In the genomic region with DNA sequence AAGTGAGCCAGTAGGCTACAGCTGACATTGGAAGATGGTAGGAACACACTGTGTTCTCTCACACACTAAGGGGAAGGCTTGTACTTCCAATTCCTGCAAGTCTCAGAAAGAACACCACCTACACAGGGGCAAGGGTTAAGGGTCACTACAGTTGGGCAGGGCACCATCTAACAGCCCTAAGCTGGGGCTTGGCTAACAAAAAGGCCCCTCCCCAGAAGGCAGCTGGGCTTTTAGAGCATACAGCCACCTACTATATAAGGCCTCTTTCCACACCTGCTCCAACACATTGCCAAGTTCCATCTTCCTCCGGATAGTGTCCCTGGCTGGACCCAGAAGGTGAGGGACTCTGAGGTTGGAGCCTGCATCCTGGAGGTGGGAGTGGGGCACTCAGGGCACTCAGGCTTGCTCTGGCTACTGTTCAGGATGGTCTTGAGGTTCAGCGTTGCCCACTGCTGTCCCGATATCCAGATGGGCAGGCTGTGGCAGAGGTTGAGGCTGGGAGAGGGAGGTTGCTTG, we compare ENCODE assay signal across 31 mouse cellular contexts. TPM values are rescaled to one million over a fixed set of nuclear protein-coding genes. Genes with fewer than 3 reads are reported as not detected.
DNase-seq lines count a peak whose midpoint lies in the region; ATAC-seq and TF ChIP-seq lines count a peak whose summit lies in the region.
"Had no signal": no experiment of that assay in that cellular context is flagged by ENCODE, and none has a peak within 500 bp of the region (broad histone marks: within the 10 kb centered on the region; RNA-seq: fewer than 3 reads in every experiment).

A gene (plus strand): TSS at position 281 of the 516 bp plus-strand sequence.

- H3K9ac ChIP-seq in intestine, embryonic 16.5 days (ENCODE audit: low read depth, low read length): peak within 1 kb of the TSS; percentile 61
- H3K9ac ChIP-seq in stomach, embryonic 14.5 days (replicated peaks; ENCODE audit: low read depth, low read length): no peak within 1 kb of the TSS
- H3K9ac ChIP-seq: embryonic facial prominence, embryonic 13.5 days; heart, embryonic 15.5 days; hindbrain, embryonic 13.5 days; liver, embryonic 13.5 days; lung, embryonic 15.5 days; neural tube, embryonic 13.5 days had no signal

- H3K4me2 ChIP-seq in intestine, embryonic 16.5 days (ENCODE audit: low read depth, low read length): peak within 1 kb of the TSS; percentile 43
- no peak within 1 kb of the TSS for H3K4me2 ChIP-seq in stomach, embryonic 14.5 days (replicated peaks; ENCODE audit: low read depth, low read length)
- H3K4me2 ChIP-seq: embryonic facial prominence, embryonic 13.5 days; heart, embryonic 15.5 days; hindbrain, embryonic 13.5 days; liver, embryonic 13.5 days; lung, embryonic 15.5 days; neural tube, embryonic 13.5 days had no signal

- 96% methylated on average over 3 of the region's 3 CpGs for WGBS in thymus, adult 2 months
- WGBS in intestine, embryonic 16.5 days: 72% methylated on average over 3 of the region's 3 CpGs
- WGBS in stomach, embryonic 14.5 days: 84% methylated on average over 3 of the region's 3 CpGs

- TF ChIP-seq POLR2A in thymus, adult 2 months (IDR thresholded peaks at IDR 0.05; ENCODE audit: control insufficient read depth, extremely low read depth, insufficient read depth, low read length, poor library complexity): no peak

- no peaks in the 10 kb centered on the region for H3K4me1 ChIP-seq in thymus, adult 2 months (replicated peaks; ENCODE audit: control insufficient read depth, insufficient read depth, low read length)
- H3K4me1 ChIP-seq in intestine, embryonic 16.5 days (ENCODE audit: control insufficient read depth, insufficient read depth, low read length): peaks cover 7% of the 10 kb centered on the region
- no peaks in the 10 kb centered on the region for H3K4me1 ChIP-seq in stomach, embryonic 14.5 days (ENCODE audit: control insufficient read depth, insufficient read depth, low read length)
- H3K4me1 ChIP-seq: embryonic facial prominence, embryonic 13.5 days; heart, embryonic 15.5 days; hindbrain, embryonic 13.5 days; lung, embryonic 15.5 days; midbrain, embryonic 10.5 days; neural tube, embryonic 13.5 days had no signal

- no peak within 1 kb of the TSS for H3K27ac ChIP-seq in thymus, adult 2 months (ENCODE audit: control insufficient read depth, insufficient read depth, low read length)
- peak within 1 kb of the TSS; percentile 79 for H3K27ac ChIP-seq in intestine, embryonic 16.5 days (ENCODE audit: low read length)
- H3K27ac ChIP-seq in stomach, embryonic 14.5 days (ENCODE audit: low read length): no peak within 1 kb of the TSS
- H3K27ac ChIP-seq: embryonic facial prominence, embryonic 13.5 days; heart, embryonic 15.5 days; hindbrain, embryonic 13.5 days; liver, embryonic 13.5 days; lung, embryonic 15.5 days; midbrain, embryonic 10.5 days; neural tube, embryonic 13.5 days had no signal

- H3K36me3 ChIP-seq in thymus, adult 2 months (ENCODE audit: control insufficient read depth, insufficient read depth, low read length): no peaks in the 10 kb centered on the region
- no peaks in the 10 kb centered on the region for H3K36me3 ChIP-seq in intestine, embryonic 16.5 days (ENCODE audit: control insufficient read depth, insufficient read depth, low read length)
- no peaks in the 10 kb centered on the region for H3K36me3 ChIP-seq in stomach, embryonic 14.5 days (ENCODE audit: control insufficient read depth, insufficient read depth, low read length)
- H3K36me3 ChIP-seq: embryonic facial prominence, embryonic 13.5 days; heart, embryonic 15.5 days; hindbrain, embryonic 13.5 days; liver, embryonic 13.5 days; lung, embryonic 15.5 days; midbrain, embryonic 10.5 days; neural tube, embryonic 13.5 days had no signal

- H3K4me3 ChIP-seq in thymus, adult 2 months (ENCODE audit: control insufficient read depth, insufficient read depth, low read length): no peak within 1 kb of the TSS
- peak within 1 kb of the TSS; percentile 47 for H3K4me3 ChIP-seq in intestine, embryonic 16.5 days (ENCODE audit: low read length)
- H3K4me3 ChIP-seq in stomach, embryonic 14.5 days (ENCODE audit: low read depth, low read length): no peak within 1 kb of the TSS
- H3K4me3 ChIP-seq: embryonic facial prominence, embryonic 13.5 days; erythroblast, embryonic 14.5 days; heart, embryonic 15.5 days; hindbrain, embryonic 13.5 days; liver, embryonic 13.5 days; lung, embryonic 15.5 days; midbrain, embryonic 10.5 days; myocyte; neural tube, embryonic 13.5 days had no signal

- H3K27me3 ChIP-seq in thymus, adult 2 months (ENCODE audit: control insufficient read depth, insufficient read depth, low read length): no peaks in the 10 kb centered on the region
- no peaks in the 10 kb centered on the region for H3K27me3 ChIP-seq in intestine, embryonic 16.5 days (replicated peaks; ENCODE audit: control insufficient read depth, insufficient read depth, low read length)
- H3K27me3 ChIP-seq in stomach, embryonic 14.5 days (ENCODE audit: control insufficient read depth, insufficient read depth, low read length): no peaks in the 10 kb centered on the region
- H3K27me3 ChIP-seq: embryonic facial prominence, embryonic 13.5 days; heart, embryonic 15.5 days; hindbrain, embryonic 13.5 days; lung, embryonic 15.5 days; neural tube, embryonic 13.5 days had no signal

- no peak for DNase-seq in thymus, adult 2 months
- no peak for DNase-seq in thymus, postnatal 4 days
- DNase-seq in adrenal gland, postnatal 10 days: no peak
- no peak for DNase-seq in left cerebral cortex, adult 8-10 months (ENCODE audit: low spot score in 2 of 2)
- no peak for DNase-seq in adipocyte (ENCODE audit: low spot score)
- DNase-seq: adrenal gland, adult 8-10 months; cerebellum, adult 8-10 months; cerebellum, postnatal 36 days; embryo, embryonic 11 days; gastrocnemius, postnatal 25 days; heart, postnatal 36 days; kidney, postnatal 25 days; liver, embryonic 13.5 days; retina, postnatal 1 day; right cerebral cortex, postnatal 4 days; thymus, postnatal 14 days had no signal

- no peak for TF ChIP-seq CTCF in thymus, adult 2 months (IDR thresholded peaks at IDR 0.05; ENCODE audit: borderline replicate concordance, control insufficient read depth, extremely low read depth, insufficient read depth, low read length, poor library complexity)

- ATAC-seq in intestine, embryonic 16.5 days: peak; percentile 79
- no peak for ATAC-seq in stomach, embryonic 14.5 days (ENCODE audit: insufficient number of reproducible peaks, insufficient read depth, low FRiP score, low read depth)
- ATAC-seq: forebrain, embryonic 14.5 days; midbrain, embryonic 16.5 days had no signal

- no peaks in the 10 kb centered on the region for H3K9me3 ChIP-seq in intestine, embryonic 16.5 days (ENCODE audit: control insufficient read depth, low read length)
- no peaks in the 10 kb centered on the region for H3K9me3 ChIP-seq in stomach, embryonic 14.5 days (ENCODE audit: control insufficient read depth, low read depth, low read length)
- H3K9me3 ChIP-seq: embryonic facial prominence, embryonic 13.5 days; heart, embryonic 15.5 days; hindbrain, embryonic 13.5 days; liver, embryonic 13.5 days; lung, embryonic 15.5 days; midbrain, embryonic 10.5 days; neural tube, embryonic 13.5 days had no signal

RNA-seq across cellular contexts. Expression of the gene that starts here (rescaled TPM):
- polyA plus RNA-seq in thymus, adult 2 months (2012; rRNA removed): 26.2 and 31.5 TPM in 2 replicates
- polyA plus RNA-seq in intestine, embryonic 16.5 days (2015; fragmentation: Nextera tagmentation; extraction: Ambion mirVana): 1,405 and 1,451 TPM in 2 replicates
- 32.0 and 42.9 TPM in 2 replicates for polyA plus RNA-seq in stomach, embryonic 14.5 days (2014; fragmentation: Nextera tagmentation; extraction: Ambion mirVana)
- not detected for total RNA-seq in adrenal gland, postnatal 10 days (2021)
- total RNA-seq in left cerebral cortex, adult 8-10 months (2022): not detected
- total RNA-seq: adrenal gland, adult 8-10 months; gastrocnemius, postnatal 25 days; heart, postnatal 36 days; left cerebral cortex, postnatal 36 days had no signal
- polyA plus RNA-seq: C2C12; embryonic facial prominence, embryonic 13.5 days; erythroblast, embryonic 14.5 days; heart, embryonic 15.5 days; hindbrain, embryonic 13.5 days; kidney, embryonic 14.5 days; liver, embryonic 13.5 days; midbrain, embryonic 10.5 days; midbrain, embryonic 16.5 days; myocyte; neural tube, embryonic 13.5 days had no signal

Comparison
In these comparisons a context has a peak if more than half of its experiments do, and no peak if none do; other contexts are left out.
1. RNA of the gene that starts here (polyA plus RNA-seq): 1,405 to 1,451 TPM in intestine, embryonic 16.5 days; 32.0 to 42.9 TPM in stomach, embryonic 14.5 days and 26.2 to 31.5 TPM in thymus, adult 2 months; every median in the first group is over 10 times any median in the second.